Mouse (Mus musculus) embryonic fibroblast, embryonic 13.5 days (primary cell): ENCODE results near the gene Zscan5b. TPM values are rescaled to one million over a fixed set of nuclear protein-coding genes. Genes with fewer than 3 reads are reported as not detected.
"Not testable (repeated sequence)": the region's sequence is repeated elsewhere in the genome, so short reads cannot be mapped to it uniquely, and the experiment has no call there.

Experiments
- H3K27ac ChIP-seq: 2 replicates; pipeline ENCODE4 v1.5.1; 2012; ENCODE audit warnings: low read length, control low read depth, inconsistent platforms; ENCODE audit not compliant: insufficient read depth
- H3K4me1 ChIP-seq: 2 replicates; pipeline ENCODE4 v1.6.1; 2011; ENCODE audit warnings: low read length; ENCODE audit not compliant: control insufficient read depth, insufficient read depth
- H3K4me3 ChIP-seq: 2 replicates; pipeline ENCODE4 v1.5.1; 2011; ENCODE audit warnings: mild to moderate bottlenecking, control low read depth, low read length; ENCODE audit not compliant: insufficient read depth
- CTCF ChIP-seq: IDR thresholded peaks from 2 replicates; pipeline ENCODE4 v1.5.1; 2011; ENCODE audit warnings: mild to moderate bottlenecking, control low read depth, low read length, moderate library complexity, borderline replicate concordance; ENCODE audit not compliant: insufficient read depth
- POLR2A ChIP-seq: IDR thresholded peaks from 2 replicates; pipeline ENCODE4 v1.6.1; 2011; ENCODE audit warnings: low read depth, mild to moderate bottlenecking, control low read depth, low read length, moderate library complexity
- polyA plus RNA-seq: library from polyadenylated mRNA; stranded (reverse); fragments of >200 nt; gene quantifications from 2 replicates; pipeline ENCODE4 v1.2.4, GENCODE M21; 2011; ENCODE audit warnings: low read depth; ENCODE audit not compliant: missing spikeins, insufficient read length

Zscan5b gene
- not detected in 2 replicates for polyA plus RNA-seq

DNA sequence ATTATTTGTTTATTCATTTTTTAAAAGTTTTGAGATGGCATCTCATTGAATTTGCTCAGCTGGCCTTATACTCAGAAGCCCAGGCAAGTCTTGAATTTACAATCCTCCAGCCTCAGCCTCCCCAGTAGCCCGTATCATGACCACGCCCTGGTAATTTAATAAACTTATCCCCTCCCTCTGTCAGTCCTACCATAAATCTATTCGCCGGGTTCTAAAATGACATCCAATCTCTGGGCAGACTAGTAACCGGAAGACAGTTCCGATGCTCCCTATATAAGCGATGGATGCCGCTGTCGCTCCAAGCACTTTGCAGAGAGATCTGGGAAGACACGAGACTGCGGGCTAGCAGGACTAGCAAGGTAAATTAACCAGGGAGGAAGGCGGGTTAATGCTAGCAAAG lies at the start of gene Zscan5b:
Zscan5b (plus strand) TSS at position 301 of the 400 bp plus-strand sequence.
- TF ChIP-seq POLR2A: no peak
- TF ChIP-seq CTCF: no peak
- H3K27ac ChIP-seq: no peak within 1 kb of the TSS
- no peaks in the 10 kb centered on the region for H3K4me1 ChIP-seq
- no peak within 1 kb of the TSS for H3K4me3 ChIP-seq

DNA sequence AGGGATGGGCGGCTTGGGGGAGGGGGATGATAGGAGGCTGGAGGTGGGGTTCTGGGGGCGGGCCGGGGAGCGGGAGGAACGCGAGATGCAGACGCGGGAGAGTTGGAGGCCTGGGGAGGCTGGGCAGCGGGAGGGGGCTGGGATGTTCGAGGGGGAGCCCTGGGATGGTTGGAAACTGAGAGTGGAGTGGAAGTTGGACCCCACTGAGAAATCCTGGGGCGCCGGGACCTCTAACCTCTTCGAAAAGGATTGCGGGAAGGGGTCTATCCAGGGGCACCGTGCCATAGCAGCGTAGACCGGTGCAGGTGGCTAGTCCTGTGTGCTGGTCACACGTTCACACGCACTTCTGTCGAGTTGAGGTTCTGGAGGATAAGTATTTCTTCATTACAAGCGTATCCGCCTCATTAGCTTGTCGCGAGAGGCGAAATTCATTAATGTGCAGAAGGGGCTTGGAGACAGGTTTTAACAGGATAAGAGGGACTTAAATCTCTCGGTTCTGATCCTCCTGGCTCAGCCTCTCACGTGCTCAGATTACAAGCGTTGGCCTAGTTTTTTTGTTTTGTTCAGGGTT lies 49.3 kb upstream of the Zscan5b start:
- Histone ChIP-seq H3K27ac (0 out of 2 replicates have a peak overlapping the region, but pooled peaks have one; percentile 19), H3K4me1 (no peaks in the 10 kb centered on the region), H3K4me3 (peak overlapping the region; percentile 95)
- TF ChIP-seq POLR2A (0 out of 2 replicates have a peak, but pooled peaks have one; percentile 8), CTCF (no peak)

- Histone ChIP-seq H3K4me1 (no peaks in the 10 kb centered on the region), H3K4me3 (no peak overlapping the region), H3K27ac (no peak overlapping the region)
- no peak for TF ChIP-seq POLR2A
- no peak for TF ChIP-seq CTCF
Measured at GRCm38 (mm10) chr7:6173872-6174271, 48.2 kb upstream of the Zscan5b start.

- not testable (repeated sequence) for H3K4me3 ChIP-seq, H3K27ac ChIP-seq, H3K4me1 ChIP-seq
Measured at GRCm38 (mm10) chr7:6174365-6174987, 47.6 kb upstream of the Zscan5b start.

GRCm38 (mm10) chr7:6179013-6179412 lies 43.1 kb upstream of the Zscan5b start:
- Histone ChIP-seq H3K4me3 (no peak overlapping the region), H3K4me1 (no peaks in the 10 kb centered on the region), H3K27ac (no peak overlapping the region)
- TF ChIP-seq POLR2A (no peak), CTCF (no peak)

GRCm38 (mm10) chr7:6182882-6183281 lies 39.2 kb upstream of the Zscan5b start:
- no peak for TF ChIP-seq POLR2A
- no peak for TF ChIP-seq CTCF
- Histone ChIP-seq H3K4me1 (peaks cover 4% of the 10 kb centered on the region; the same call in 1 of the 2 replicates), H3K27ac (no peak overlapping the region), H3K4me3 (no peak overlapping the region)

DNA sequence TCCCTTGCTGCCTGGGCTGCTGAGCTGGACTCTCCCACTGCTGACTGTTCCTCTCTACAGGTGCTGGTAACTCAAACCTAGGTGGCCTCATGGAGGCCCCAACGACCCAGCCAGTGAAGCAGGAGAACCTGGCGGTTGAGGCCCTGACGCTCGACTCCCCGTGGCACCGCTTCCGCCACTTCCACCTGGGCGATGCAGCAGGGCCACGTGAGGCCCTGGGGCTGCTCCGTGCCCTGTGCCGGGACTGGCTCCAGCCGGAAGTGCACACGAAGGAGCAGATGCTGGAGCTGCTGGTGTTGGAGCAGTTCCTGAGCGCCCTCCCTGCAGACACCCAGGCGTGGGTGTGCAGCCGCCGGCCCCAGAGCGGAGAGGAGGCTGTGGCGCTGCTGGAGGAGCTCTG lies 38.3 kb upstream of the Zscan5b start:
- no peak for TF ChIP-seq POLR2A
- no peak for TF ChIP-seq CTCF
- Histone ChIP-seq H3K4me1 (peaks cover 4% of the 10 kb centered on the region; the same call in 1 of the 2 replicates), H3K4me3 (no peak overlapping the region), H3K27ac (no peak overlapping the region)

- Histone ChIP-seq H3K4me3 (no peak overlapping the region), H3K27ac (no peak overlapping the region), H3K4me1 (peaks cover 4% of the 10 kb centered on the region; the same call in 1 of the 2 replicates)
- no peak for TF ChIP-seq CTCF
- TF ChIP-seq POLR2A: no peak
Measured at GRCm38 (mm10) chr7:6184521-6184920, 37.6 kb upstream of the Zscan5b start.

DNA sequence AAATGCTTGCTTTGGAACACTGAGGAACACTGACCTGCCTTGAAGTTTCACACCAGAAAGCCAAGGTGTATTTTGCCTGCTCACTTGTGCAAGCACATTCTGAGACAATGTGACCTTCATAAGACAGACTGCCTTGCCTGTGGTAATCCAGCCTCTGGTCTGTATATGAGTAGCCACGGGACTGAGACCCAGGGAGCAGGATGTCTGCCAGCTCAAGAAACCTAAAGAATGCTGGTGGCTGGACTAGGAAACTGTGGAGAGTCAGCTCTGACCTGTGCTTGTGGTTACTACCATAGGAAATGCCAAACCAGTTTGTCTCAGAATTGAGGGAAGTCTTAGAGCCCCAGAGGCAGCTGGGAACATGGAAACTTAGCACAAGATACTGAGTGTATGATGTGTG lies 36.7 kb upstream of the Zscan5b start:
- H3K4me3 ChIP-seq: no peak overlapping the region
- H3K4me1 ChIP-seq: peaks cover 4% of the 10 kb centered on the region; the same call in 1 of the 2 replicates
- peak overlapping the region; percentile 84 for H3K27ac ChIP-seq
- no peak for TF ChIP-seq CTCF
- no peak for TF ChIP-seq POLR2A

DNA sequence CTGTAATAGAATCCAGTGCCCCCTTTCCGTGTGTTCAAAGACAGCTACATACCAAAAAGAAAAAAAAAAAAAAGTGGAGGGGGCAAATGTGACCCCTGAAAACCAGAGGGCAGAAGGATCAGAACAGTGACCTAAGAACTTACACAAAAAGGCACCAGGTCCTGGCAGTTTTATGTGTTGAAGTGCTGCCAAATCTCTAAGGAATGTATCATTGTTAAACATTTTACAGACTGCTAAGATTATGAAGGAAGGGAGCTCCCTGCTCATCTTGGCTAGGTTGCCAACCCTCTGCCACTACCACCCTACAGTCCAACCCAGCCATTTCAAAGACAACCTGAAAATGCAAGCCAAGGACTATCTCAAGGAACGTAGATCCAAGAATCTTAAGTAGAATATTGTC lies 35.9 kb upstream of the Zscan5b start:
- TF ChIP-seq CTCF (no peak), POLR2A (no peak)
- Histone ChIP-seq H3K4me3 (no peak overlapping the region), H3K27ac (peak overlapping the region; percentile 84; the same call in 1 of the 2 replicates), H3K4me1 (peaks cover 4% of the 10 kb centered on the region; the same call in 1 of the 2 replicates)

DNA sequence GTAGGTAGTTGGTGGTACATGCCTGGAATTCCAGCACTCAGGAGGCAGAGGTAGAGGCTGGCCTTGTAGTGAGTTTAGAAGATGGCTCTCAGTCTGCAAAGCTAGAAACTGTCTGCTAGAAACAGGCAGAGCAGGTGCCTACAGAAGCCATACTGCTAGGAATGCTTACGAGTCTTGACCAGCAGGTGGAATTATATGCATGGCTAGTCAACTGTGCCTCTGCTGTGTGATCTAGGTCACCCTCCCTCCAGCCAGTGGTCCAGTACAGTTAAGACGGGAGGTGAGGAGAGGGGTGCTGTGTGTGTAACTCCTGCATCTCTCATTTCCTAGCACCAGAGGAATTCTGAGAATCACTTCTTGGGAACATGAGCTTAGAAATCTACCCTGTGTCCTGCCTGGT lies 35.3 kb upstream of the Zscan5b start:
- no peak overlapping the region for H3K27ac ChIP-seq
- H3K4me3 ChIP-seq: no peak overlapping the region
- no peak for TF ChIP-seq CTCF
- no peak for TF ChIP-seq POLR2A
- H3K4me1 ChIP-seq: peaks cover 4% of the 10 kb centered on the region; the same call in 1 of the 2 replicates
